Mouse (Mus musculus) heart, adult 2 months (tissue): ENCODE data around the gene Mavs.

ENCODE experiments used
- CTCF ChIP-seq: fragments of 200-600 bp; IDR thresholded peaks from 2 replicates; pipeline ENCODE4 v1.8.1; 2022; ENCODE audit warnings: antibody characterized with exemption, mild to moderate bottlenecking, moderate library complexity
- EP300 ChIP-seq: fragments of 200-500 bp; IDR thresholded peaks from 2 replicates; pipeline ENCODE4 v1.6.1; 2011; ENCODE audit warnings: low read depth, low read length, control low read depth; ENCODE audit not compliant: insufficient read depth
- POLR2A ChIP-seq: fragments of 200-500 bp; IDR thresholded peaks from 2 replicates; pipeline ENCODE4 v1.6.1; 2011; ENCODE audit warnings: mild to moderate bottlenecking, low read depth, low read length, control low read depth; ENCODE audit not compliant: insufficient read depth

DNA sequence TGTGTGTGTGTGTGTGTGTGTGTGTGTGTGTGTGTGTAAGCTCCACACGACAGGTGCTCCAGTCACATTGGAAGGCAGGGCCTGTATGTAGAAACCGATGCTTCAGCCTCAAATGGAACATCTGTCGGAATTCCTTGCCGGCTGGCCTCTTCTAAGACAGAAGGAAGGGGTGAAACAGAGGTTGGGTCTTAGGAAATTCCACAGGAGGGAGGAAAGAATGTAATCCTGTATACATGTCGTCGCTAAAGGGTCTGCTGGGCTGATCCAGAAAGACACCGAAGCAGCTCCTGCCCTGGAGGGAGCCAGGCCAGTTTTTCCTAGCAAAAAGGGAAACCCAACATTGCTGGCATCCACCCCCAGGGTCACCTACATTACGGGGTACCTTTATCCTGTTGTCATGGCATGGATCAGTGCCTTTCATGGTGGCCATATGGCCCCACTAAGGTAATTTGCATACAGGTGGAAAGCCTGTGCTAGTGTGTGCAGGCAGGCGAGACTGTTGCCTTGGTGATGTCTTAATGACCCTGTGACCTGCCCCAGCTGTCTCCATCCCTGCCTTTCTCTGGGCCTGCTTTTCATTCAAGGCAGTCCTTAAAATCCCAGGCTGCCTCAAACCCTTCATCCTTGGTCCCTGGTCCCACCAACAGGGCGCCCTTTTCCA, 43.4 kb upstream of the Mavs start:
- TF ChIP-seq CTCF (no peak), POLR2A (no peak), EP300 (no peak)
